Mouse (Mus musculus): Measurements from ENCODE around the gene Pola1. TPM values are rescaled to one million over a fixed set of nuclear protein-coding genes. Genes with fewer than 3 reads are reported as not detected.
"Not testable (repeated sequence)": the region's sequence is repeated elsewhere in the genome, so short reads cannot be mapped to it uniquely, and the experiment has no call there.

The Pola1 gene
- total RNA-seq, 1 experiment from 2014 or later, result 18.3 TPM

- DNase-seq, result no peak
These were observed 202.2 kb downstream of the Pola1 start for GRCm38 (mm10) chrX:93429738-93430260.

- DNase-seq, result no peak
These were observed 202.8 kb downstream of the Pola1 start for GRCm38 (mm10) chrX:93428956-93429737.

- not testable (repeated sequence) for DNase-seq
These were observed 231.1 kb downstream of the Pola1 start for GRCm38 (mm10) chrX:93400871-93401270.

GRCm38 (mm10) chrX:93397089-93397488 lies 234.9 kb downstream of the Pola1 start:
- no peak for DNase-seq

- DNase-seq, result no peak
These were observed 254.5 kb downstream of the Pola1 start for GRCm38 (mm10) chrX:93377285-93377972.

GRCm38 (mm10) chrX:93373503-93373902 lies 258.5 kb downstream of the Pola1 start:
- DNase-seq, result no peak

- DNase-seq, result no peak
These were observed 262.2 kb downstream of the Pola1 start for GRCm38 (mm10) chrX:93369708-93370107.

- DNase-seq, result no peak
These were observed 263.7 kb downstream of the Pola1 start for GRCm38 (mm10) chrX:93368211-93368610.

GRCm38 (mm10) chrX:93321336-93321735 lies 310.6 kb downstream of the Pola1 start:
- no peak for DNase-seq

GRCm38 (mm10) chrX:93319979-93320378 lies 312.0 kb downstream of the Pola1 start:
- DNase-seq, result no peak

- no peak for DNase-seq
These were observed 314.4 kb downstream of the Pola1 start for GRCm38 (mm10) chrX:93317577-93317976.

- no peak for DNase-seq
These were observed 326.2 kb downstream of the Pola1 start for GRCm38 (mm10) chrX:93305780-93306179.

GRCm38 (mm10) chrX:93301798-93302197 lies 330.2 kb downstream of the Pola1 start:
- no peak for DNase-seq

- DNase-seq, result no peak
These were observed 331.7 kb downstream of the Pola1 start for GRCm38 (mm10) chrX:93300183-93300815.

- DNase-seq, result no peak
These were observed 332.2 kb downstream of the Pola1 start for GRCm38 (mm10) chrX:93299771-93300170.

GRCm38 (mm10) chrX:93299046-93299626 lies 332.8 kb downstream of the Pola1 start:
- DNase-seq, result no peak

GRCm38 (mm10) chrX:93297001-93297441 lies 334.9 kb downstream of the Pola1 start:
- DNase-seq, result no peak

GRCm38 (mm10) chrX:93295819-93296218 lies 336.1 kb downstream of the Pola1 start:
- DNase-seq, result no peak

GRCm38 (mm10) chrX:93294736-93295490 lies 337.0 kb downstream of the Pola1 start:
- DNase-seq, result no peak

GRCm38 (mm10) chrX:93292031-93292430 lies 339.9 kb downstream of the Pola1 start:
- no peak for DNase-seq

GRCm38 (mm10) chrX:93289851-93290380 lies 342.0 kb downstream of the Pola1 start:
- no peak for DNase-seq

Data from adrenal gland, postnatal 14 days (tissue).